Mouse (Mus musculus) hindbrain, embryonic 12.5 days (tissue): ENCODE measurements around the gene Gmpr. TPM values are rescaled to one million over a fixed set of nuclear protein-coding genes. Genes with fewer than 3 reads are reported as not detected.

Experiments
- ATAC-seq: fragments of 200-750 bp; cut with Nextera tagmentation; 2 replicates; pipeline ENCODE4 v1.8.0; 2017; ENCODE audit warnings: moderate TSS enrichment; ENCODE audit not compliant: low FRiP score
- H3K27ac ChIP-seq: fragments of 300-500 bp; sonication (generic); 2 replicates; pipeline ENCODE4 v1.5.1; 2016; ENCODE audit warnings: mild to moderate bottlenecking
- H3K27me3 ChIP-seq: fragments of 300-500 bp; sonication (generic); 2 replicates; pipeline ENCODE4 v1.6.1; 2016; ENCODE audit warnings: mild to moderate bottlenecking
- H3K36me3 ChIP-seq: fragments of 300-500 bp; sonication (generic); 2 replicates; pipeline ENCODE4 v1.6.1; 2016; ENCODE audit warnings: mild to moderate bottlenecking
- H3K4me1 ChIP-seq: fragments of 300-500 bp; sonication (generic); 2 replicates; pipeline ENCODE4 v1.6.1; 2016
- H3K4me2 ChIP-seq: fragments of 300-500 bp; sonication (generic); replicated peaks from 2 replicates; pipeline ENCODE4 v1.6.1; 2016; ENCODE audit warnings: mild to moderate bottlenecking
- H3K4me3 ChIP-seq: fragments of 300-500 bp; sonication (generic); 2 replicates; pipeline ENCODE4 v1.5.1; 2016; ENCODE audit warnings: mild to moderate bottlenecking
- H3K9ac ChIP-seq: fragments of 300-500 bp; sonication (generic); 2 replicates; pipeline ENCODE4 v1.6.1; 2016; ENCODE audit warnings: mild to moderate bottlenecking, moderate library complexity
- H3K9me3 ChIP-seq: fragments of 300-500 bp; sonication (generic); replicated peaks from 2 replicates; pipeline ENCODE4 v1.6.1; 2016; ENCODE audit warnings: mild to moderate bottlenecking
- WGBS: fragments of 180-500 bp; shearing (Covaris S2); methylation state at CpG from one replicate; pipeline ENCODE4 v1.1.7; 2016; 5-methylcytosine and 5-hydroxymethylcytosine counted together
- polyA plus RNA-seq: library from polyadenylated mRNA; unstranded; fragments of >200 nt; fragmentation: Nextera tagmentation; extraction: Ambion mirVana; gene quantifications from 2 replicates; pipeline ENCODE4 v1.2.1, GENCODE M21; 2016

The Gmpr gene
- polyA plus RNA-seq, 1 experiment from 2014 or later: 19.3 TPM

DNA sequence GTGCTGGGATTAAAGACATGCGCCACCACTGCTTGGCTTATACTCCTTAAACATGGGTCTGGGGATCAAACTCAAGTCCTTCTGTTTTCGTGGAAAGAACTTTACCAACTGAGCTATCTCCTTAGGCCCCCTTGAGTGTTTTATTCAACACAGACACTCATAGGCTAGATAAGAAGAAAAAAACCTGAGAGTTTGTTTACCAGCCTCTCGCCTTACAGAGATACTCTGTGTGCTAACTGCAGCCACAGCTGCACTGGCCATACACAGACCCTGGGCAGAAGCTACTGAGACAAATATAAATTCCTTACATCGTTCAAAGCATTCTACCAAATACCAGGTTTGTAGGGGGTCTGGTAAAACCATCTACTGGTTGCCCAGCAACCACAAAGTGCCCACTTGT is 51.1 kb downstream of the Gmpr start:
- Histone ChIP-seq H3K4me1 (peaks cover 9% of the 10 kb centered on the region; the same call in 1 of the 2 replicates), H3K4me3 (no peak overlapping the region), H3K4me2 (no peak overlapping the region), H3K9ac (no peak overlapping the region), H3K27ac (no peak overlapping the region), H3K9me3 (no peaks in the 10 kb centered on the region), H3K36me3 (no peaks in the 10 kb centered on the region), H3K27me3 (no peaks in the 10 kb centered on the region)
- WGBS: 68% methylated on average over 4 of the region's 4 CpGs
- ATAC-seq: no peak

DNA sequence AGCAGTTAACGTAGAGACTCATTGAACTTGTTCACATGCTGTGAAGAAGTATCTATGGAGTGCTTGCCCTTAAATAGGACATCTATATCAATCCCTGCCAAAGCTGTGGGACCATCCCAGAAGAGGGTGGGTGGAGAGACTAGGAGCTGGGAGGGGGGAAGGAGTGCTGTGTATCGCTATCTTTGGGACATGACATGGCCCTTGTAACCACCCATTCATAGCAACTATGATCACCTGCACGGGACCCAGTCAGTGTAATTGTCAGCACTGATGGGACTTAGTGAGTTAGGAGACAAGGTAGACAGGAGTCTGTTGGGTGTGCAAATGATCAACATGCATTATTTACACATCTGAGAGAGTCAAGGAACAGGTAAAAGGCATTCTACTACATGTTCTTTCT is 52.0 kb downstream of the Gmpr start:
- H3K9ac ChIP-seq: no peak overlapping the region
- H3K4me1 ChIP-seq: 0 out of 2 replicates have a peak, but pooled peaks cover 5% of the 10 kb centered on the region
- H3K36me3 ChIP-seq: no peaks in the 10 kb centered on the region
- H3K27me3 ChIP-seq: no peaks in the 10 kb centered on the region
- H3K4me3 ChIP-seq: no peak overlapping the region
- H3K4me2 ChIP-seq: no peak overlapping the region
- ATAC-seq: no peak
- H3K27ac ChIP-seq: no peak overlapping the region
- no peaks in the 10 kb centered on the region for H3K9me3 ChIP-seq
- WGBS: 81% methylated on average over 3 of the region's 3 CpGs

DNA sequence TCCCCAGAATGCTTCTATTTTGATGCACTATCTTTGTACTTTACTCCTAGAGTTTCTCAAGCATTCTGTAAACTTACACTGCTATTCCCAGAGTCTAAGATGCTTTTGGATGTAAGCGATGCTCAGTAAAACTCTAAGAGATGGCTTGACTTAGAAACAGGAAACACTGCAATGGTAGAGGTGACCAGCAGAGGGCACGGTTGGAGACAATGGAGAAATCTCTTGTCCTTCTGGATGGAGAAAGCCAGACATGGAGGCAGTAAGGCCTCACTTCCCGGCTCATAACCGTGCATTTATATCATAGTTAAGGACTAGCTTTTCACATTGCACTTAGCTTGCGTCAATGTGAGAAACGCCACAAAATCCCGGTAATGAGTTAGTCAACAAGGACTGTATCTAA is 53.3 kb downstream of the Gmpr start:
- no peaks in the 10 kb centered on the region for H3K27me3 ChIP-seq
- 74% methylated on average over 7 of the region's 7 CpGs for WGBS
- H3K4me2 ChIP-seq: no peak overlapping the region
- H3K4me3 ChIP-seq: no peak overlapping the region
- H3K9me3 ChIP-seq: no peaks in the 10 kb centered on the region
- no peaks in the 10 kb centered on the region for H3K36me3 ChIP-seq
- no peak for ATAC-seq
- H3K9ac ChIP-seq: no peak overlapping the region
- 0 out of 2 replicates have a peak, but pooled peaks cover 5% of the 10 kb centered on the region for H3K4me1 ChIP-seq
- no peak overlapping the region for H3K27ac ChIP-seq

DNA sequence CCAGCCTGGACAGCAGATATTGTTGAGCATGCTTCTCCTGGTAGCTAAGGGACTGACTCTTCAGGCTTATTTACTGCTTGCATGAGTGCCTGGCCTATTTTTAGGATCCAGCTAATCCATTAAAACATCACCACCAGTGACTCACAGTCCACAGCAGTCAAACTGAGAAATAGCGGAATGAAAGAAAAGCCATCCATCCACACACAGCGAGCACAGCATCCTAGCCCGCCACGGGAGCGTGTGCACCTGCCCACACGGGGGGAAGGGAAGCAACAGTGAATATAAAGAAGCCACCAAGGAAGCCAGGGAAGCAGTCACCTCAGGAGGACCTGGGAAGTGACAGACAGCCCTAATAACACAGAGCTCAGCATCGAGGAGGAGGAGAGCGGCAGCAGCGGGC is 54.8 kb downstream of the Gmpr start:
- Histone ChIP-seq H3K4me3 (no peak overlapping the region), H3K9me3 (no peaks in the 10 kb centered on the region), H3K36me3 (0 out of 2 replicates have a peak, but pooled peaks cover 3% of the 10 kb centered on the region), H3K9ac (no peak overlapping the region), H3K27ac (no peak overlapping the region), H3K4me1 (0 out of 2 replicates have a peak, but pooled peaks cover 5% of the 10 kb centered on the region), H3K27me3 (no peaks in the 10 kb centered on the region), H3K4me2 (no peak overlapping the region)
- ATAC-seq: no peak
- 65% methylated on average over 9 of the region's 9 CpGs for WGBS

GRCm38 (mm10) chr13:45564946-45565345 is 57.7 kb downstream of the Gmpr start:
- ATAC-seq: no peak
- Histone ChIP-seq H3K36me3 (peaks cover 4% of the 10 kb centered on the region; the same call in 1 of the 2 replicates), H3K4me2 (no peak overlapping the region), H3K9ac (no peak overlapping the region), H3K27ac (no peak overlapping the region), H3K4me1 (no peaks in the 10 kb centered on the region), H3K9me3 (no peaks in the 10 kb centered on the region), H3K27me3 (no peaks in the 10 kb centered on the region), H3K4me3 (no peak overlapping the region)
- WGBS: 67% methylated on average over 4 of the region's 4 CpGs

DNA sequence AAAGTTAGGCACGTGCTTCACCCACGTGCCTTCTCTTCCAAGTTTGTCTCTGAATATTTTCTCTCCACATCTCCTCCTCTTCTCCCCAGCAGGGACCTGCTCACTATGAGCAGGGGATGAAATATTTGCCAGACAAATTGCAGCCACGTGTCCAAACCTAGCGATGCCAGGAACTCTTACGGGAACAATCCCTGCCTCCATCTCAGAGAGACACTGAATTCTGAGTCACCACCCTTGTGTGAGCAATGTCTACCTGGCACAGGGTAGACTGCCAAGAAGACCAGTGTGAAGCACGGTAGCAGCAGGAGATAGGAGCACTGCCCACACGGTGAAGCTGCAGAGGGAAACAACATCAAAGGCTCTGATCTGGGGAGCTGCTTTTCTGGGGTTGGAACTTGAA is 62.7 kb downstream of the Gmpr start:
- Histone ChIP-seq H3K4me2 (no peak overlapping the region), H3K9ac (no peak overlapping the region), H3K27ac (no peak overlapping the region), H3K36me3 (peaks cover 4% of the 10 kb centered on the region; the same call in 1 of the 2 replicates), H3K27me3 (no peaks in the 10 kb centered on the region), H3K4me1 (peaks cover 7% of the 10 kb centered on the region), H3K4me3 (no peak overlapping the region), H3K9me3 (no peaks in the 10 kb centered on the region)
- ATAC-seq: no peak
- whole genome bisulfite sequencing: 71% methylated on average over 7 of the region's 7 CpGs

- Histone ChIP-seq H3K4me2 (0 out of 2 replicates have a peak overlapping the region, but pooled peaks have one; percentile 21), H3K27ac (peak overlapping the region; percentile 44; the same call in 1 of the 2 replicates), H3K4me3 (no peak overlapping the region), H3K9me3 (no peaks in the 10 kb centered on the region), H3K9ac (no peak overlapping the region), H3K27me3 (no peaks in the 10 kb centered on the region), H3K4me1 (peaks cover 17% of the 10 kb centered on the region), H3K36me3 (peaks cover 3% of the 10 kb centered on the region; the same call in 1 of the 2 replicates)
- WGBS: 5% methylated on average over 6 of the region's 6 CpGs
- ATAC-seq: peak; percentile 84
Observed at GRCm38 (mm10) chr13:45571795-45572262, 64.6 kb downstream of the Gmpr start.

- Histone ChIP-seq H3K4me2 (no peak overlapping the region), H3K4me1 (peaks cover 22% of the 10 kb centered on the region), H3K36me3 (no peaks in the 10 kb centered on the region; the same call in 1 of the 2 replicates), H3K4me3 (no peak overlapping the region), H3K9ac (no peak overlapping the region), H3K27ac (no peak overlapping the region), H3K27me3 (no peaks in the 10 kb centered on the region), H3K9me3 (no peaks in the 10 kb centered on the region)
- WGBS: 42% methylated on average over 4 of the region's 4 CpGs
- ATAC-seq: no peak
Observed at GRCm38 (mm10) chr13:45572768-45573167, 65.5 kb downstream of the Gmpr start.

- H3K9me3 ChIP-seq: no peaks in the 10 kb centered on the region
- 69% methylated on average over 4 of the region's 4 CpGs for WGBS
- no peak overlapping the region for H3K4me2 ChIP-seq
- no peak overlapping the region for H3K9ac ChIP-seq
- H3K27ac ChIP-seq: 0 out of 2 replicates have a peak overlapping the region, but pooled peaks have one; percentile 17
- H3K4me3 ChIP-seq: no peak overlapping the region
- ATAC-seq: no peak
- peaks cover 23% of the 10 kb centered on the region for H3K4me1 ChIP-seq
- no peaks in the 10 kb centered on the region for H3K27me3 ChIP-seq
- no peaks in the 10 kb centered on the region for H3K36me3 ChIP-seq
Observed at GRCm38 (mm10) chr13:45576185-45576584, 68.9 kb downstream of the Gmpr start.

DNA sequence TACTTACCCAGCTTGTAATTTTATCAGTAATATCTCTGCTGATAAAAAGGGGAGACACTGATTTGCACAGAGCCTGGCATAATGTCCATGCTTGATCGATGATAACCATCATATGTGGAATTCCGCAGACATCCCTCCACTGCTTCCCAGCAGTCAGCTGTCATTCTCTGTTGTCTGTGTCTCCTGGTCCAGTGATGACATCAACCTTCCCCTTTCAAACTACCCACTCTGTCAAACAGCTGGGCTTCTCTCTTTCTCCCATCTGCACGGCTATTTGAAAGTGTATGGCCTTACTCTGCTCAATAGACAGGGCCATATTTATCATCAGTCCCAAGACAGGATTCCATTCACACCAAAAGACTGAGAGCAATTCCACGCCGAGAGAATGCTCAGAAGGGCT is 70.1 kb downstream of the Gmpr start:
- H3K36me3 ChIP-seq: no peaks in the 10 kb centered on the region
- H3K9ac ChIP-seq: no peak overlapping the region
- no peak overlapping the region for H3K4me3 ChIP-seq
- WGBS: 36% methylated on average over 5 of the region's 5 CpGs
- H3K27ac ChIP-seq: peak overlapping the region; percentile 2; the same call in 1 of the 2 replicates
- H3K4me1 ChIP-seq: peaks cover 16% of the 10 kb centered on the region
- H3K27me3 ChIP-seq: no peaks in the 10 kb centered on the region
- no peaks in the 10 kb centered on the region for H3K9me3 ChIP-seq
- no peak for ATAC-seq
- H3K4me2 ChIP-seq: no peak overlapping the region

GRCm38 (mm10) chr13:45577784-45578183 is 70.5 kb downstream of the Gmpr start:
- Histone ChIP-seq H3K4me1 (peaks cover 16% of the 10 kb centered on the region), H3K9ac (no peak overlapping the region), H3K27ac (peak overlapping the region; percentile 2; the same call in 1 of the 2 replicates), H3K36me3 (no peaks in the 10 kb centered on the region), H3K9me3 (no peaks in the 10 kb centered on the region), H3K27me3 (no peaks in the 10 kb centered on the region), H3K4me2 (no peak overlapping the region), H3K4me3 (no peak overlapping the region)
- no peak for ATAC-seq
- WGBS: 35% methylated on average over 2 of the region's 2 CpGs

GRCm38 (mm10) chr13:45579751-45580150 is 72.5 kb downstream of the Gmpr start:
- 91% methylated on average over 3 of the region's 3 CpGs for WGBS
- no peaks in the 10 kb centered on the region for H3K27me3 ChIP-seq

GRCm38 (mm10) chr13:45582294-45582693 is 75.0 kb downstream of the Gmpr start:
- no peaks in the 10 kb centered on the region for H3K27me3 ChIP-seq
- no peak overlapping the region for H3K9ac ChIP-seq
- ATAC-seq: no peak
- 63% methylated on average over 12 of the region's 12 CpGs for WGBS
- peaks cover 6% of the 10 kb centered on the region; the same call in 1 of the 2 replicates for H3K4me1 ChIP-seq
- no peak overlapping the region for H3K4me2 ChIP-seq
- H3K27ac ChIP-seq: no peak overlapping the region
- no peaks in the 10 kb centered on the region for H3K36me3 ChIP-seq
- H3K9me3 ChIP-seq: no peaks in the 10 kb centered on the region
- H3K4me3 ChIP-seq: no peak overlapping the region

More at GRCm38 (mm10) chr13:45579751-45580150, 72.5 kb downstream of the Gmpr start:
- Histone ChIP-seq H3K36me3 (no peaks in the 10 kb centered on the region), H3K4me1 (peaks cover 16% of the 10 kb centered on the region), H3K27ac (no peak overlapping the region), H3K9me3 (no peaks in the 10 kb centered on the region), H3K9ac (no peak overlapping the region), H3K4me3 (no peak overlapping the region), H3K4me2 (no peak overlapping the region)
- ATAC-seq: no peak
